Mouse (Mus musculus) G1E-ER4 (cell line): ENCODE measurements around the gene Hsd17b14. TPM values are rescaled to one million over a fixed set of nuclear protein-coding genes. Genes with fewer than 3 reads are reported as not detected.

Source experiments
- GATA1 ChIP-seq: IDR thresholded peaks from one replicate; pipeline ENCODE4 v1.8.0; 2012; ENCODE audit warnings: low read length, inconsistent platforms
- polyA plus RNA-seq: library from polyadenylated mRNA; stranded (reverse); fragments of >175 nt; gene quantifications from 2 replicates; pipeline ENCODE4 v1.2.3, GENCODE M21; 2012

Hsd17b14 gene
- polyA plus RNA-seq, 1 experiment, result 10.6 TPM

DNA sequence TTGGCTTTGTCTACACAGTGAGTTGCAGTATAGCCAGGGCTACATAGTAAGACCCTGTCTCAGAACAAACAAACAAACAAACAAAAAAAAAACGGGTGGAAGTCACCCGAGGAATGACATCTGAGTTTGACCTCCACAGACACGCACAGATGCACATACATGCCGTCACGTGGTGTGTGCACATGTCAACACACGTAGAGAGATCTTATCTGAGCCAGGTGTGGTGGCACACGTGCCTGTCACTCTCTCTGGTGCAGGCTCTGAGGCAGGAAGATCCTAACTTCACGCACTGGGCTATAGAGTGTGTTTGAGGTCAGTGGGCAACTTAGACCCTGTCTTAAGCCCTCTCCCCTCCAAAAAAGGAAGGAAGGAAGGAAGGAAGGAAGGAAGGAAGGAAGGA lies 19.3 kb downstream of the Hsd17b14 start:
- TF ChIP-seq GATA1, result no peak

DNA sequence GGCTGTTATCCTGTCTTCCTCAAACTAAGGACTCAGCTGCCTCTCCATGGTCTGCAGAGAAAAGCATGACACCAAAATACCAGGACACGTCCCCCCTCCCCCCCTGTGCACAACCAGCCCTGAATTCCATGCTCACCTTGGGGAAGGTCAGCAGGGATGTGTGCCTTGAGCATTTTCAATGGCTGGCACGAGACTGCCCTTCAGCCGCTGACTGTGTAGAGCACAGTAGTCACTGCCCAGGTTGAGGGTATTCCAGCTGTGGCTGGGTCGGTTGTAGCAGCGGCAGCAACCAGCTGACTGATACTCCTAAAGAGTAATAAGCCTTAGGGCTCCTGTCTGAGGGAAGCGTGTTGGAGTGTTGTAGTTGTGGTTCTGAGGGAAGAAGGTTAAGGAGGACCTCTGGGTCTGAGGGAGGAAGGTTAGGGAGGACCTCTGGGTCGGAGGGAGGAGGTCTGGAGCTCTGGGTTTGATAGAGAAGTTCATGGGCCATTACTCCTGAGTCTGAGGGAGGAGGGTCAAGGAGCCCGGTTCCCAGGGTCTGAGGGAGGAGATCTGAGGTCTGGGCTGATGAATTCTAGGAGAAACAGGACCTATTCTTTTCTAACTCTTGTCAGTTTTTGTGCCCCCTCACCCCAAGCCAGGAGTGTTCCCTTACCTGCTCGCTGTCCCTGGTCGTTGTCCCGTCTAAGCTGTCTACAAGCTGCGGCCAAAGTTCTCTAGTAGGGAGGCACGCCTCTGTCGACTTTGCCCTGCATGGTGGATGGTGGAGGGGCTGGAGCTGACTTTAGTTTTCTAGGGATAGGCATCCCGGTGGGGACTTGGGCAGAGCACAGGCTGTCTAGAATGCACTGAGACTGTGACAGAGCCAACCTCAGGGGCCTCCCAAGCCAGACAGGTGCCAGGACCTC lies 20.0 kb downstream of the Hsd17b14 start:
- no peak for TF ChIP-seq GATA1

DNA sequence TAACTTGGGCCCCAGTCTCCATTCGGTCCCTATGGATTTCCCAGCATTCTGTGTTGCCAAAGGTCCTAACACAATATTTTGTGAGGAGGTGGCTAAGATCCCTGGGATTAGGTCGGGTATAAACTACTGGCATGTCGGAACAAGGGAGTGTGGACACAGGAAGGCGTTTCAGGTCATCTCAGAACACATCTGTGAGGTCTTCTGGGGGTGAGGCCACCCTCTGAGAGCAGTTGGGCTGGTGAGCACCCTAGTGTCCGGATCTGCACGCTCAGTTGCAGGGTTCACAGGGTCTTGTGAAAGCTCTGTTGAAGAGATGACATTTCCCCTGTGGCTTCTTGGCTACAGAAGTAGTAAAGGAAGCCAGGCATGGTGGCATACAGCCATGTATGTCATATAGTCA lies 31.2 kb downstream of the Hsd17b14 start:
- TF ChIP-seq GATA1, result no peak

DNA sequence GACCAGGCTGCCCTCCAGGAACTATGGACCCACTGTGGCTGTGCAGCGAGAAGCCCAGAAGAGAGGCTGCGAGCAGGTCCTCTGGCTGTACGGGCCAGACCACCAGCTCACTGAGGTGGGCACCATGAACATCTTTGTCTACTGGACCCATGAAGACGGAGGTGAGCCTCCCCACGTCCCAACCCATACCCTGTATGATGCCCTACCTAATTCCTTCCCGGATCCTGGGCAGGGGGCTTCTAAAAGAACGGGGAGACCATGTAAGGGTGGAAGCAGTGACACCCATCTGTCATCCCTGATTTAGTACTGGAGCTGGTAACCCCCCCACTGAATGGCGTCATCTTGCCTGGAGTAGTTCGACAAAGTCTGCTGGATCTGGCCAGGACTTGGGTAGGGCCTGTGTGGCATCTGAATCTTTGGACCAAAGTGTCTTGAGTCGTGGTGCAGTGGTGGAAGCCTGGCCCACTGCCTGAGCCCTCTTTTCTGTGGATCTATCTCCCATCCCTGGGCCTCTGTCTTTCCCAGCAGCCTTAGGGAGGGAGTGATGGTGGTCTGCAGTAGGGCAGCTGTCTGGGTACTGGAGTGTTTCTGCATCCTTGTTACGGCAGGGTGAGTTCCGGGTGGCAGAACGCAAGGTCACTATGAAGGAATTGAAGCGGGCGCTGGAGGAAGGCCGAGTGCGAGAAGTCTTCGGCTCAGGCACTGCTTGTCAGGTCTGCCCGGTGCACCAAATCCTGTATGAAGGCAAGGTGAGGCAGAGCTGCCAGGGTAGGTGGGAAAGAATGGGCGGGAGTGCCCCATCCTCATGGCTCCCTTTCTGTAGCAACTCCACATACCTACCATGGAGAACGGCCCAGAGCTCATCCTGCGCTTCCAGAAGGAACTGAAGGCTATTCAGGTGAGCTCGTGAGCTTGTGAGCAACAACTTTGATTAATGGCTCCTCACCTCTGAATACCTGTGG lies 33.2 kb downstream of the Hsd17b14 start:
- no peak for TF ChIP-seq GATA1

DNA sequence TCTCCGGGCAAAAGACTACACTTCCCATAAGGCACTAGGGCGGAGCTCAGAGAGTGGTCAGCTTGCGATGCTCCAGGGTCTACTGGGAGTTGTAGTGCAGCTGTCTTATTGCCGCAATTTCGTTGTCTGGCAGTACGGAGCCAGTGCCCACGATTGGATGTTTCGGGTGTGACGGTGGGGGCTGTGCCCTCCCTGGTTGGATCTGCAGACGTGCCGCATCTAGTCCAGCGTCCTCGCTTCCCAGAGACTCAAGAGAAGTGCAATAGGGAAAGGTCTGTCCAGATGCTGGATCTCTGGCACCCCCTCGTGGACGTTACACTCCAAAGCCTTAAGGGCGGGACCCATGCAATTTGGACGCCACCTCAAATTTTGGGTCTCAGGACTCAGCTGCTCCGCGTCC lies 34.5 kb downstream of the Hsd17b14 start:
- TF ChIP-seq GATA1, result no peak

DNA sequence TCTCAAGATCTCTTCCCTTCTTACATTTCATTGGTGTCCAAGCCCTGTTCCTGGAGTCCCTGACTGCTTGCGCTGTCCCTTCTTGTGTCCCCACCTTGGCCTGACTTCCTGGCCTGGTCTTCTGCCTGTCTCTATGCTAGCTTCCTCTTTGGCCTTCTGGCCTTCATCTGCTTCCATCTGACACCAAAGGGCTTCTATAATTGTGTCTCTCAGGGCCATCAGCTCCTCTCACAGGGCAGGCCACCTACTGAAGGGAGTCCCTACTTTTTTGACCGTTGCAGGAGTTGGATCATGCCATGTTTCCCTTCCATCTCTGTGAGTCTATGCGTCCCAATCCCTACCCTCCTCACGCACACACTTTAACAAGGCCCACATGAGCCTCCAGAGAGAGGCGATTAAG lies 35.2 kb downstream of the Hsd17b14 start:
- TF ChIP-seq GATA1, result no peak

DNA sequence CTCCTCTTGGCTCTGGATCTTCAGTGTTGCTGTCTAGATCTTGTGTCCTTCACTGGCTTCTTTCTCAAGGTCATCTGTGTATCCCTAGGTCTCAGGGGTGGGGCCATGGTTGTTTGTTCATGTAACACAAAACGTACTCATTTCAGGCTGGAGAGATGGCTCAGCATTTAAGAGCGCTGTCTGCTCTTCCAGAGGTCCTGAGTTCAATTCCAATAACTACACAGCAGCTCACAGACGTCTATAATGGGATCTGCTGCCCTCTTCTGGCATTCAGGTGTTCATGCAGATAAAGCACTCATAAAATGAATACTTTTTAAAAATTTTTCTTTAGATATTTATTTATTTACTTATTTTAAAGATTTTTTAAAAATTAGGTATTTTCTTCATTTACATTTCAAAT lies 36.2 kb downstream of the Hsd17b14 start:
- no peak for TF ChIP-seq GATA1

DNA sequence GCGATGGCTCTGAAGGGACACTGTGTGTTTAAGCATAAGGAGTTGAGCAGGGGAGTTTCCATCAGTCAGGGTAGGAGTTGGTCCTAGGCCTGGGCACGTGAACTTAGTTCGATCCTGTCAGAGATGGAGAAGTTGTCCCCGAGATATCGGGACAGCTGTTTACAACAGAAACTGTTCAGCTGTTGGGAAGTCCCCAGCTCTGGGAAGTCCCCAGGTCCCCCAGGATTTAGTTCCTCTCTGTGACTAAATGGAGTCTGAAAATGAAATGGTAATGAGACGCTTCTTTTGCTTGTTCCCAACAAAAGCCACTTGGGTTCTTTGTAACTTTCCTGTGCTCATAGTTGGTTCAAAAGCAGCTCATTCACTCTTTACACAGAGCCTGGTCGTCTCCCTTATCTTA lies 37.2 kb downstream of the Hsd17b14 start:
- no peak for TF ChIP-seq GATA1

DNA sequence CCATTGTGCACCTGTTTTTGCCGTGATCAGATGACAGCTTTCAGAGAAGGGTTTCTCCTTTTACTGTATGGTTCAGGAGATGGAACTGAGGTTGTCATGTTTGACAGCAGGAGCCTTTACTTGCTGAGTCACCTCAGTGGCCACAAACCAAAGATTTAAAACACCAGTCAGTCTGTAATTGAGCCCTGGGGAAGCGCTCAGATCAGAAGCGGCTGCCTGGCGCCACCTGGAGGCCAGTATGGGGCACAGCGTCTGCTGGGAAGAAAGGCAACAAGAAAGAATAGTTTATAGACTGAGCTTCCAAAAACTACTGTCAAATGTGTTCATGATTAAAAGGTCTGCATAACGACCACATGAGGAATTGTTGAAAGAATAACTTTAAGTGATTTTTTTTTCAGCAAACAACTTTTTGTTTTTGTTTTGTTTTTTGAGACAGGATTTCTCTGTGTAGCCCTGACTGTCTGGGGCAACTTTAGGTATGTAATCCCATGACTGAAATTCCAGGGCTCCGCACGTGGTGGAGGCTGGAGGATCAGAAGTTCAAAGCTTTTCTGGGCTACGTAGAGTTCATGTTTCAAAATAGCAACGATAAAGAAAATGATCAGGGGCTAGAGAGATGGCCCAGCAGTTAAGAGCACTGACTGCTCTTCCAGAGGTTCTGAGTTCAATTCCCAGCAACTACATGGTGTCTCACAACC lies 38.6 kb downstream of the Hsd17b14 start:
- TF ChIP-seq GATA1, result no peak

DNA sequence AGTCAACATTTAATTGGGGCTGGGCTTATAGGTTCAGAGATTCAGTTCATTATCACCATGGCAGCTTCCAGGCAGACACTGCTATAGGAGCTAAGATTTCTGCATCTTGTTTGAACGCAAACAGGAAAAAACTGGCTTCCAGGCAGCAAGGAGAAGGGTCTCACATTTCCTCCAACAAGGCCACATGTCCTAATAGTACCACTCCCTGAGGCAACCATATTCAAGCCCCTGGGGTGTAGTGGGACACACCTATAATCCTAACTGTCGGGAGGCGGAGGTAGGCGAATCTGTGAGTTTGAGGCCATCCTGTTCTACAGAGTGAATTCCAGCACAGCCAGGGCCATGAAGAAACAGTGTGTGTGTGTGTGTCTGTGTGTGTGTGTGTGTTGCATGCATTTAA lies 40.5 kb downstream of the Hsd17b14 start:
- TF ChIP-seq GATA1, result no peak

DNA sequence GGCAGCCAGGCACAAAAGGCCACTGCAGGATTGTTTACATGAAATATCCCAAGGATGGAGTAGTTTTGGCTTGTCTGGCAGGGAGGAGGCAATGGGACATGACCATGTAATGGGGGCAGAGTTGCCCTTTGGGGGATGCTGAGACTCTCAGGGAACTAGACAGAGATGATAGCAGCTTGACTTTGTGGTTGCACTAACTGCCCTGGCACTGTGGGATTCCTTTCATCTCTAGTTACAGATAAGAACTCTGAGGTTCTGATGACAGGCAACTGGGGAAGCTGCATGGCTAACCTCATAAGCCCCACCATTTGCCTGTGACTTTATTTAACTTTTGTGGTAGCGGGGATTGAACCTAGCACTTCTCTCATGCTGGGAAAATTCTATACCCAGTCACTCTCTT lies 41.4 kb downstream of the Hsd17b14 start:
- TF ChIP-seq GATA1, result no peak

DNA sequence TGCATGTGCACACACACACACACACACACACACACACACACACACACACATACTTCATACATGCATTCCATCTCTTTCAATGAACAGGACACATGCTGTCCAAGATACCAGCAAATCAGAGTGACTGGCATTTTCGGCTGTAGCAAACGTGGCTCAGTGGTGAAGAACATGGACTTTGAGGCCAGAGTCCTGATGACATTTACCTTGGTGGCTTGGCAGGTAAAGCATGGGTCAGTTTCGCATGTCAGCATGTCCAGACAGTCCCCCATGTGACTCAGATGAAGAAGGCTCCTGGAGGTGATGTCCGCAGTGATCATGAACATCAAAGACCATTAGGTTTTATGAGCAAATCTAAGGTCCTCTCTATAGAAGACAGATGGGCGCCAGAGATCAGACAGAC lies 42.3 kb downstream of the Hsd17b14 start:
- no peak for TF ChIP-seq GATA1

DNA sequence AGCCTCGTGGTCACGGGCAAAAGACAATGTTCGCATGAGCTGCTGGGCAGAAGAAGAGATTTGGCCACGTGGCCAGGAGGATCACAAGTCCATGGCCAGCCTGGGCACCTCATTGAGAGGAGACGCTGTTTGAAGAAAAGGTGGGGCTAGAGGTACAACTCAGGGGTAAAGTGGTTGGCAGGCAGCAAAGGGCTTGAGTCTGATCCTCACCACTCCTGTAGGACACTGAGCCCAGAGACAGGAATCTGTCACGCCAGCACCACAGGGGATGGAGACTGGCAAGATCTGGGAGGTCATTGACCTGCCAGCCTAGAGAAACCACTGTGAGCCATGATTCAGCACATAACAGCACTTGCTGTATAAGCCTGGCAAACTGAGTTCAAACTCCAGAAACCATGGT lies 42.8 kb downstream of the Hsd17b14 start:
- TF ChIP-seq GATA1, result no peak

DNA sequence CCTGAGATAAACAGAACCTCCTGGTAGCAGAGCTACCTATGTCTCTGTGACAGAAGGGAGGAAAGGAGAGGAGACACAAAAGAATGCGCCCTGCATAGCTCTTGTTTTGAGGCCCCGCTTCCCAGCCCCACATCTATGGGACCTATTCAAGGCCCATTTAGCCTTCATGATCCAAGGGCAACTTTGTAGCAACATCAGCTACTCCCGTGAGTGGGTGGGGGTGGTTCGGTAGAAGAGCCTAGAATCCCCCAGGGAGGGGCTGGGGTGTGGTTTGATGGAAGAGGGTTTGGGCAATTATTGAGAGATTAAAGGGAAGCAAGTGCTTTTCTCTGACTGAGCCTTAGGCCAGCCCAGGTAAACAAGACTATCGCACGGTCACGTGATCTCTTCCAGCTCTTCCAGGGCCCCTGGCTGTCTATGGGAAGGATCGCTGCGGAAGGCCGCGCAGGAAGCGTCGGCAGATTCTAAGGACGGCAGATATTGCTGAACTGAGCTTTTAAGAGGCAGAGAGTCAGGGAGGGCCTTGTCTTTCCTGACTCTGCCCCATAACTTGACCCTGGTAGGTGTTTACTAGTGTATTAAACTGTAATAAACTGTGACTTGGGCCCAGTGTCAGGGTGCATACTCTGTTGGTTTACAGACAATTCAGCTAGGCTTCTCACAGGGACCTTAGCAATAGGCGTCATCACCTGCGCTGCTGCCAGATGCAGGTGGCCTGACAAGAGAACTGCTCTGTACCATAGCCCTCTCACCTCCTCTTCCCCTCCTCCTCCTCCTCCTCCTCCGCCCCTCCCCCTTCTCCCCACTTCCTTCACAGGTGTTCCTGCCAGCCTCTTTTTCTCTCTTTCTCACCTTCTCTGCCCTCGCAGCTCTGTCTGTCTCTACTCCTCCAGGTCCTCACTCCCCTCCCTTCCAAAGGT lies 44.5 kb downstream of the Hsd17b14 start:
- no peak for TF ChIP-seq GATA1

DNA sequence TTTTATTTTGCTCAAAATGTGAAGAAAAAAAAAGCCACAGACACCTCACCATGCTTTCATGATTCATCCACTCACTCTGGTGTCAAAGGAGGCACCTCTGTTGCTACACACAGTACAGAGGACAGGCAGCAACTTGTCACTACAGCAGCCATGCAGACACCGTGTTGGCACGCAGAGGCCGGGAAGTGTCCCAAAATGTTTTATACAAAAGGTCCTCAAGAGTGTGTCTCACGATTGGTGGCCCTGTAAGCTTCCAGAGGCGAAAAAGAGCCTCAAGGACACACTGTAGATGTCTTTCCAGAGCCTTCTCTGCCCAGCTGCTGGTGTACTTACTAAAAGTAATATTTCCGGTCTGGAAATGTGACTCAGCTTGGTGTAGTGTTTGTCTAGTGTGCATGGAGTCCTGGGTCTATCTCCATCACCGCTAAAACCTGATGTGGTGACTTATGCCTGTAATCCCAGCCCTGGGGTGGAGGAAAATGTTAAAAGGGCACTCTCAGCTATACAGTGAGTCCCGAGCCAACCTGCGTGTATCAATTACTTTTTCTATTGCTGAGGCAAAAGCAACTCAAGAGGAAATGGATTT lies 51.1 kb downstream of the Hsd17b14 start:
- TF ChIP-seq GATA1, result no peak
